Mouse (Mus musculus): ENCODE results near the gene Trim2. TPM values are rescaled to one million over a fixed set of nuclear protein-coding genes. Genes with fewer than 3 reads are reported as not detected.

Gene Trim2
- polyA plus RNA-seq, 1 experiment from 2014 or later = 174 TPM

- Histone ChIP-seq H3K27ac (ENCODE audit: low read length) (no peak overlapping the region), H3K4me2 (ENCODE audit: low read length) (no peak overlapping the region), H3K9me3 (replicated peaks; ENCODE audit: control insufficient read depth, low read length, poor library complexity, severe bottlenecking) (no peaks in the 10 kb centered on the region), H3K4me1 (ENCODE audit: control insufficient read depth, insufficient read depth, low read length) (peaks cover 7% of the 10 kb centered on the region; the same call in 1 of the 2 replicates), H3K4me3 (ENCODE audit: low read depth, low read length) (no peak overlapping the region), H3K9ac (ENCODE audit: low read depth, low read length) (no peak overlapping the region), H3K36me3 (ENCODE audit: control insufficient read depth, insufficient read depth, low read length) (no peaks in the 10 kb centered on the region), H3K27me3 (ENCODE audit: control insufficient read depth, insufficient read depth, low read depth, low read length) (no peaks in the 10 kb centered on the region)
- 49% methylated on average over 8 of the region's 8 CpGs for WGBS
- no peak for ATAC-seq
Measured at GRCm38 (mm10) chr3:84247789-84248188, 58.9 kb downstream of the Trim2 start.

- ATAC-seq = no peak
Measured at GRCm38 (mm10) chr3:84246421-84246861, 60.2 kb downstream of the Trim2 start.

GRCm38 (mm10) chr3:84243116-84243515, 63.6 kb downstream of the Trim2 start:
- H3K4me1 ChIP-seq (ENCODE audit: control insufficient read depth, insufficient read depth, low read length) = 0 out of 2 replicates have a peak, but pooled peaks cover 5% of the 10 kb centered on the region
- 90% methylated on average over 3 of the region's 3 CpGs for WGBS
- H3K4me2 ChIP-seq (ENCODE audit: low read length) = no peak overlapping the region
- no peak overlapping the region for H3K4me3 ChIP-seq (ENCODE audit: low read depth, low read length)
- no peaks in the 10 kb centered on the region for H3K36me3 ChIP-seq (ENCODE audit: control insufficient read depth, insufficient read depth, low read length)
- ATAC-seq = no peak
- H3K27ac ChIP-seq (ENCODE audit: low read length) = no peak overlapping the region
- no peaks in the 10 kb centered on the region for H3K9me3 ChIP-seq (replicated peaks; ENCODE audit: control insufficient read depth, low read length, poor library complexity, severe bottlenecking)
- no peak overlapping the region for H3K9ac ChIP-seq (ENCODE audit: low read depth, low read length)
- no peaks in the 10 kb centered on the region for H3K27me3 ChIP-seq (ENCODE audit: control insufficient read depth, insufficient read depth, low read depth, low read length)

More at GRCm38 (mm10) chr3:84246421-84246861, 60.2 kb downstream of the Trim2 start:
- Histone ChIP-seq H3K4me2 (ENCODE audit: low read length) (no peak overlapping the region), H3K27ac (ENCODE audit: low read length) (no peak overlapping the region), H3K9me3 (replicated peaks; ENCODE audit: control insufficient read depth, low read length, poor library complexity, severe bottlenecking) (no peaks in the 10 kb centered on the region), H3K4me1 (ENCODE audit: control insufficient read depth, insufficient read depth, low read length) (0 out of 2 replicates have a peak, but pooled peaks cover 5% of the 10 kb centered on the region), H3K4me3 (ENCODE audit: low read depth, low read length) (no peak overlapping the region), H3K36me3 (ENCODE audit: control insufficient read depth, insufficient read depth, low read length) (no peaks in the 10 kb centered on the region), H3K9ac (ENCODE audit: low read depth, low read length) (no peak overlapping the region), H3K27me3 (ENCODE audit: control insufficient read depth, insufficient read depth, low read depth, low read length) (no peaks in the 10 kb centered on the region)
- 77% methylated on average over 7 of the region's 7 CpGs for WGBS

DNA sequence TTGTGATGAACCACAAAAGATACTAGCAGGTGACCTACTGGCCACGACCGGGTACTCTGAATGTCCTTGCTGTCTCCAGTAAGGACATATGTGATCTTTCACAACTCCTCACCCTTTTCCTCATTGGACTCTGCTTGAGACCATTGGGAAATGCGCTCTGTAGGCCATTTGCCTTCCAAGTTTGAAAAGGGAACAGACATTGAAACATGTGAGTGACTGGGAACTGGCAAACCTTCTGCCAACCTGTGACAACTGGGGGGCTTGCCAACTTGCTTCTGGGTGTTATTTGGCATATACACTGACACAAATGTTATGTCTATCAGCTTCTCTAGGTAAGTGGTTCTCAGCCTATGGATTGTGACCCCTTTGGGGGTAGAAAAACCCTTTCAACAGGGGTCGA, 64.2 kb downstream of the Trim2 start:
- no peaks in the 10 kb centered on the region for H3K9me3 ChIP-seq (replicated peaks; ENCODE audit: control insufficient read depth, low read length, poor library complexity, severe bottlenecking)
- 92% methylated on average over 4 of the region's 4 CpGs for WGBS
- no peak overlapping the region for H3K27ac ChIP-seq (ENCODE audit: low read length)
- no peak overlapping the region for H3K9ac ChIP-seq (ENCODE audit: low read depth, low read length)
- no peaks in the 10 kb centered on the region for H3K4me1 ChIP-seq (ENCODE audit: control insufficient read depth, insufficient read depth, low read length)
- H3K27me3 ChIP-seq (ENCODE audit: control insufficient read depth, insufficient read depth, low read depth, low read length) = no peaks in the 10 kb centered on the region
- no peak overlapping the region for H3K4me3 ChIP-seq (ENCODE audit: low read depth, low read length)
- H3K4me2 ChIP-seq (ENCODE audit: low read length) = no peak overlapping the region
- H3K36me3 ChIP-seq (ENCODE audit: control insufficient read depth, insufficient read depth, low read length) = no peaks in the 10 kb centered on the region
- ATAC-seq = no peak

- no peaks in the 10 kb centered on the region for H3K4me1 ChIP-seq (ENCODE audit: control insufficient read depth, insufficient read depth, low read length)
- WGBS = 93% methylated on average over 4 of the region's 4 CpGs
- H3K4me2 ChIP-seq (ENCODE audit: low read length) = no peak overlapping the region
- no peak for ATAC-seq
- no peak overlapping the region for H3K27ac ChIP-seq (ENCODE audit: low read length)
- no peaks in the 10 kb centered on the region for H3K9me3 ChIP-seq (replicated peaks; ENCODE audit: control insufficient read depth, low read length, poor library complexity, severe bottlenecking)
- H3K27me3 ChIP-seq (ENCODE audit: control insufficient read depth, insufficient read depth, low read depth, low read length) = no peaks in the 10 kb centered on the region
- H3K4me3 ChIP-seq (ENCODE audit: low read depth, low read length) = no peak overlapping the region
- no peak overlapping the region for H3K9ac ChIP-seq (ENCODE audit: low read depth, low read length)
- H3K36me3 ChIP-seq (ENCODE audit: control insufficient read depth, insufficient read depth, low read length) = no peaks in the 10 kb centered on the region
Measured at GRCm38 (mm10) chr3:84241098-84241497, 65.6 kb downstream of the Trim2 start.

DNA sequence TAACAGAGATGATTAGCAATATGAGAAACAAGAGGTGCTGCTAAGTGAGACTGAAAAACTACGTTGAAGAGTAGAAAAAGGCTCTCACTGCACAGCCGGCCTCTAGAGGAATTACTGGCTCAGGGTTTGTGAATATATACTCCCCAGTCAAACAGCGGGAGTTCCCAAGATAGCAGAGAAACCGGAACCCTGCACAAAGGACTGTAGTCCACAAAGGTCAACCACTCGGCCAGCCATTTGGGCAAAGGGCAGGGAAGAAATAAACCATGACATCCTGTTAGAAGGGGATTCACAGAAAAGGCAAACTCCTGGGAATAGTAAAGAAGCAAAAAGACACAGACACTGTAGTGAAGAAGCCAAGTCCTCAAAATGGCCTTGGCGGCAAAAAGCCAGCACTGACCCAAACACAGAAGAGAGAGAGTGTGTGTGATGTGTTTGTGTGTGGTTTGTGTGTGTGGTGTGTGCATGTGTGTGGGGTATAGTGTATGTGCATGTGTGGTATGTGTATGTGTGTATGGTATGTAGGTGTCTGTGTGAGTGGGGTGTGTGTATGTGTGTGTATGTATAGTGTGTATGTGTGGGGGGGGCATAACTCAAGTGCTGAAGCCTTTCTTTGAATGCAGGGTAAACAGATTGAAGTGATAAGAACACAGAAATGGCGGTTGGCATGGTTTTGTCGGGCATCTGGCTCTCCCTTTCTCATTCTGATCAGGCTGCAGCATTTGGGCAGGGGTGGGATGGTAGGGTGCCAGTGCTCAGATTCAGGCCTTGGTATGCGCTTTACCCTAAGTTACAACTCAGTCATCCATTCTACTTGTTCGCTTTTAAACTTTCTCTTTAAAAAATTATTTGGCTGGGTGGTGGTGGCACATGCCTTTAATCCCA, 71.0 kb downstream of the Trim2 start:
- Histone ChIP-seq H3K36me3 (ENCODE audit: control insufficient read depth, insufficient read depth, low read length) (no peaks in the 10 kb centered on the region), H3K27me3 (ENCODE audit: control insufficient read depth, insufficient read depth, low read depth, low read length) (no peaks in the 10 kb centered on the region), H3K4me1 (ENCODE audit: control insufficient read depth, insufficient read depth, low read length) (peaks cover 6% of the 10 kb centered on the region; the same call in 1 of the 2 replicates), H3K4me3 (ENCODE audit: low read depth, low read length) (no peak overlapping the region), H3K9me3 (replicated peaks; ENCODE audit: control insufficient read depth, low read length, poor library complexity, severe bottlenecking) (no peaks in the 10 kb centered on the region; the same call in 1 of the 2 replicates), H3K9ac (ENCODE audit: low read depth, low read length) (no peak overlapping the region), H3K4me2 (ENCODE audit: low read length) (no peak overlapping the region), H3K27ac (ENCODE audit: low read length) (no peak overlapping the region)
- no peak for ATAC-seq
- WGBS = 57% methylated on average over 10 of the region's 10 CpGs

- Histone ChIP-seq H3K4me2 (ENCODE audit: low read length) (no peak overlapping the region), H3K36me3 (ENCODE audit: control insufficient read depth, insufficient read depth, low read length) (no peaks in the 10 kb centered on the region), H3K9ac (ENCODE audit: low read depth, low read length) (no peak overlapping the region), H3K9me3 (replicated peaks; ENCODE audit: control insufficient read depth, low read length, poor library complexity, severe bottlenecking) (no peaks in the 10 kb centered on the region; the same call in 1 of the 2 replicates), H3K4me1 (ENCODE audit: control insufficient read depth, insufficient read depth, low read length) (peaks cover 9% of the 10 kb centered on the region), H3K27me3 (ENCODE audit: control insufficient read depth, insufficient read depth, low read depth, low read length) (no peaks in the 10 kb centered on the region), H3K4me3 (ENCODE audit: low read depth, low read length) (no peak overlapping the region), H3K27ac (ENCODE audit: low read length) (no peak overlapping the region)
- WGBS = 87% methylated on average over 4 of the region's 4 CpGs
- ATAC-seq = no peak
Measured at GRCm38 (mm10) chr3:84234562-84234961, 72.1 kb downstream of the Trim2 start.

GRCm38 (mm10) chr3:84233663-84234415, 72.8 kb downstream of the Trim2 start:
- H3K27ac ChIP-seq (ENCODE audit: low read length) = no peak overlapping the region
- no peaks in the 10 kb centered on the region; the same call in 1 of the 2 replicates for H3K9me3 ChIP-seq (replicated peaks; ENCODE audit: control insufficient read depth, low read length, poor library complexity, severe bottlenecking)
- no peak overlapping the region for H3K9ac ChIP-seq (ENCODE audit: low read depth, low read length)
- no peak for ATAC-seq
- H3K4me3 ChIP-seq (ENCODE audit: low read depth, low read length) = no peak overlapping the region
- no peaks in the 10 kb centered on the region for H3K36me3 ChIP-seq (ENCODE audit: control insufficient read depth, insufficient read depth, low read length)
- no peaks in the 10 kb centered on the region for H3K27me3 ChIP-seq (ENCODE audit: control insufficient read depth, insufficient read depth, low read depth, low read length)
- peaks cover 13% of the 10 kb centered on the region for H3K4me1 ChIP-seq (ENCODE audit: control insufficient read depth, insufficient read depth, low read length)
- 86% methylated on average over 5 of the region's 5 CpGs for WGBS
- H3K4me2 ChIP-seq (ENCODE audit: low read length) = no peak overlapping the region

DNA sequence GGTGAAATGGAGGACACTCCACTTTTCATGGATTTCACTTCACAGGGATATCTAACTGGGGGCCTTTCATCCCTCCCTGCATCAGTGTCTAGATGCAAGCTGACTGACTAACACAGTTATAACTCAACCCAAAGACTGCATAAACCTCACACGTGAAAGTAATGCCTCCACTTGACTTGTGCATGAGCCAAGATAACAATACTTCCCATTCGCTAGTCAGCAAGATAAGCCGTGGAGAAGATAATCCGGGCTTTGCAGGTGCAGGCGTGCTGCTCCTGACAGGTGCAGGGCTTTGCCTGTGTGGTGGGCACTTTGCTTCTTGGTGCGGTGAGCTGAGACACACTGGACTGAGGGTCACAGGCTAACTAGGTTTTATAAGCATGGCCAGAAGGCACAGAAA, 74.4 kb downstream of the Trim2 start:
- ATAC-seq = no peak
- Histone ChIP-seq H3K36me3 (ENCODE audit: control insufficient read depth, insufficient read depth, low read length) (no peaks in the 10 kb centered on the region), H3K4me2 (ENCODE audit: low read length) (no peak overlapping the region), H3K4me3 (ENCODE audit: low read depth, low read length) (no peak overlapping the region), H3K9me3 (replicated peaks; ENCODE audit: control insufficient read depth, low read length, poor library complexity, severe bottlenecking) (no peaks in the 10 kb centered on the region; the same call in 1 of the 2 replicates), H3K9ac (ENCODE audit: low read depth, low read length) (no peak overlapping the region), H3K27ac (ENCODE audit: low read length) (no peak overlapping the region), H3K4me1 (ENCODE audit: control insufficient read depth, insufficient read depth, low read length) (peaks cover 18% of the 10 kb centered on the region), H3K27me3 (ENCODE audit: control insufficient read depth, insufficient read depth, low read depth, low read length) (no peaks in the 10 kb centered on the region)
- 72% methylated on average over 6 of the region's 6 CpGs for WGBS

Measured in midbrain, embryonic 16.5 days (tissue).